Mouse (Mus musculus) layer of hippocampus, postnatal 10 days (tissue): ENCODE results near the gene Ahcyl2. TPM values are rescaled to one million over a fixed set of nuclear protein-coding genes. Genes with fewer than 3 reads are reported as not detected.
"Not testable (repeated sequence)": the region's sequence is repeated elsewhere in the genome, so short reads cannot be mapped to it uniquely, and the experiment has no call there.

Experiments
- DNase-seq, 2 experiments: peaks; one replicate each; pipeline ENCODE4 v3.0.0; 2021; ENCODE audit warnings: low spot score in 2 of 2
- total RNA-seq, 2 experiments: library from RNA; stranded (reverse); gene quantifications; 2 replicates each; pipeline ENCODE4 v1.2.3; 2021

Gene Ahcyl2
- total RNA-seq, 2 experiments from 2014 or later: 94.4 to 121 TPM

GRCm38 (mm10) chr6:29814616-29815015, 46.8 kb downstream of the Ahcyl2 start:
- no peak for DNase-seq

- DNase-seq: no peak
Observed at GRCm38 (mm10) chr6:29815060-29815459, 47.2 kb downstream of the Ahcyl2 start.

- no peak for DNase-seq
Observed at GRCm38 (mm10) chr6:29815634-29816033, 47.8 kb downstream of the Ahcyl2 start.

GRCm38 (mm10) chr6:29816371-29816770, 48.6 kb downstream of the Ahcyl2 start:
- DNase-seq: not testable (repeated sequence)

- peak; percentile 37 to 65 for DNase-seq
Observed at GRCm38 (mm10) chr6:29819309-29819708, 51.5 kb downstream of the Ahcyl2 start.

- no peak for DNase-seq
Observed at GRCm38 (mm10) chr6:29820314-29820713, 52.5 kb downstream of the Ahcyl2 start.

- DNase-seq: no peak
Observed at GRCm38 (mm10) chr6:29820926-29821325, 53.1 kb downstream of the Ahcyl2 start.

- DNase-seq: no peak
Observed at GRCm38 (mm10) chr6:29821770-29822169, 54.0 kb downstream of the Ahcyl2 start.

GRCm38 (mm10) chr6:29825302-29825701, 57.5 kb downstream of the Ahcyl2 start:
- no peak for DNase-seq

GRCm38 (mm10) chr6:29827291-29828242, 59.8 kb downstream of the Ahcyl2 start:
- no peak for DNase-seq

- no peak for DNase-seq
Observed at GRCm38 (mm10) chr6:29828574-29829234, 60.9 kb downstream of the Ahcyl2 start.

GRCm38 (mm10) chr6:29832356-29832755, 64.5 kb downstream of the Ahcyl2 start:
- no peak for DNase-seq

- DNase-seq: no peak
Observed at GRCm38 (mm10) chr6:29833117-29833516, 65.3 kb downstream of the Ahcyl2 start.

- no peak for DNase-seq
Observed at GRCm38 (mm10) chr6:29833568-29834255, 65.9 kb downstream of the Ahcyl2 start.

- no peak for DNase-seq
Observed at GRCm38 (mm10) chr6:29835543-29836177, 67.8 kb downstream of the Ahcyl2 start.

- no peak for DNase-seq
Observed at GRCm38 (mm10) chr6:29837579-29837978, 69.8 kb downstream of the Ahcyl2 start.

GRCm38 (mm10) chr6:29838531-29838930, 70.7 kb downstream of the Ahcyl2 start:
- no peak for DNase-seq

- no peak for DNase-seq
Observed at GRCm38 (mm10) chr6:29840008-29840407, 72.2 kb downstream of the Ahcyl2 start.

- DNase-seq: no peak
Observed at GRCm38 (mm10) chr6:29841461-29841860, 73.7 kb downstream of the Ahcyl2 start.

GRCm38 (mm10) chr6:29847643-29848166, 79.9 kb downstream of the Ahcyl2 start:
- no peak for DNase-seq

- no peak for DNase-seq
Observed at GRCm38 (mm10) chr6:29848808-29849207, 81.0 kb downstream of the Ahcyl2 start.
